ENCODE assay signal across 24 mouse cellular contexts in genomic region chr1:188742971-188743370, GRCm38 (mm10).
DNase-seq lines count a peak whose midpoint lies in the region; ATAC-seq and TF ChIP-seq lines count a peak whose summit lies in the region.
"Had no signal": no experiment of that assay in that cellular context is flagged by ENCODE, and none has a peak within 500 bp of the region (broad histone marks: within the 10 kb centered on the region; RNA-seq: fewer than 3 reads in every experiment).

No protein-coding gene starts in this region.

- TF ChIP-seq EP300 in lung, postnatal 0 days (IDR thresholded peaks at IDR 0.05), result no peak

- DNase-seq in forebrain, embryonic 14.5 days (ENCODE audit: low spot score), result peak; percentile 63
- DNase-seq in kidney, postnatal 0 days (ENCODE audit: low spot score), result peak; percentile 14
- no peak for DNase-seq in kidney, adult 8-10 months
- peak; percentile 26 for DNase-seq in lung, postnatal 0 days (ENCODE audit: low spot score)
- DNase-seq in lung, adult 18-20 months, result no peak
- DNase-seq in brain, embryonic 14.5 days (ENCODE audit: low read depth), result peak; percentile 73
- DNase-seq: adrenal gland, adult 2 months; B cell, adult 2 months; cerebellum, adult 8-10 months; kidney, adult 11 months; layer of hippocampus, adult 9-11 months; lung, postnatal 4 days; retina, postnatal 1 day; right cerebral cortex, postnatal 25 days had no signal

- no peak overlapping the region for H3K9ac ChIP-seq in forebrain, embryonic 14.5 days (ENCODE audit: low read length)
- H3K9ac ChIP-seq in forebrain, embryonic 13.5 days, result no peak overlapping the region
- no peak overlapping the region for H3K9ac ChIP-seq in kidney, postnatal 0 days (ENCODE audit: low read depth, low read length)
- no peak overlapping the region for H3K9ac ChIP-seq in lung, postnatal 0 days (replicated peaks; ENCODE audit: low read depth)
- H3K9ac ChIP-seq: forebrain, embryonic 12.5 days; limb, embryonic 15.5 days; liver, embryonic 14.5 days; neural tube, embryonic 13.5 days had no signal

- no peaks in the 10 kb centered on the region for H3K9me3 ChIP-seq in forebrain, embryonic 14.5 days (replicated peaks; ENCODE audit: control insufficient read depth, low read length)
- H3K9me3 ChIP-seq in forebrain, embryonic 13.5 days (replicated peaks), result no peaks in the 10 kb centered on the region
- H3K9me3 ChIP-seq in kidney, postnatal 0 days (replicated peaks; ENCODE audit: low read length), result no peaks in the 10 kb centered on the region
- H3K9me3 ChIP-seq in lung, postnatal 0 days (ENCODE audit: low read length), result no peaks in the 10 kb centered on the region
- H3K9me3 ChIP-seq: forebrain, embryonic 12.5 days; heart, embryonic 10.5 days; limb, embryonic 15.5 days; neural tube, embryonic 13.5 days had no signal

- no peaks in the 10 kb centered on the region for H3K36me3 ChIP-seq in forebrain, embryonic 14.5 days (ENCODE audit: control insufficient read depth, insufficient read depth, low read length)
- no peaks in the 10 kb centered on the region for H3K36me3 ChIP-seq in forebrain, embryonic 13.5 days (ENCODE audit: poor library complexity, severe bottlenecking)
- H3K36me3 ChIP-seq in kidney, postnatal 0 days (ENCODE audit: insufficient read depth, low read length), result no peaks in the 10 kb centered on the region
- no peaks in the 10 kb centered on the region for H3K36me3 ChIP-seq in lung, postnatal 0 days (ENCODE audit: insufficient read depth, low read length)
- H3K36me3 ChIP-seq: forebrain, embryonic 12.5 days; G1E; heart, embryonic 10.5 days; limb, embryonic 15.5 days; neural tube, embryonic 13.5 days had no signal

- H3K4me2 ChIP-seq in forebrain, embryonic 14.5 days (ENCODE audit: low read length), result no peak overlapping the region
- no peak overlapping the region for H3K4me2 ChIP-seq in forebrain, embryonic 13.5 days
- H3K4me2 ChIP-seq in kidney, postnatal 0 days (ENCODE audit: low read length), result peak overlapping the region; percentile 0; the same call in 1 of the 2 replicates
- H3K4me2 ChIP-seq in lung, postnatal 0 days (replicated peaks; ENCODE audit: low read depth, low read length), result no peak overlapping the region
- H3K4me2 ChIP-seq: forebrain, embryonic 12.5 days; limb, embryonic 15.5 days; neural tube, embryonic 13.5 days had no signal

- 59% methylated on average over 7 of the region's 7 CpGs for WGBS in forebrain, embryonic 14.5 days
- WGBS in forebrain, embryonic 13.5 days, result 54% methylated on average over 7 of the region's 7 CpGs
- 52% methylated on average over 7 of the region's 7 CpGs for WGBS in kidney, postnatal 0 days
- WGBS in lung, postnatal 0 days, result 40% methylated on average over 7 of the region's 7 CpGs

- H3K27me3 ChIP-seq in forebrain, embryonic 14.5 days (replicated peaks; ENCODE audit: control insufficient read depth, insufficient read depth, low read length), result no peaks in the 10 kb centered on the region
- H3K27me3 ChIP-seq in forebrain, embryonic 13.5 days, result no peaks in the 10 kb centered on the region
- H3K27me3 ChIP-seq in kidney, postnatal 0 days (ENCODE audit: insufficient read depth, low read length), result no peaks in the 10 kb centered on the region
- H3K27me3 ChIP-seq in lung, postnatal 0 days (replicated peaks; ENCODE audit: insufficient read depth, low read length), result no peaks in the 10 kb centered on the region
- H3K27me3 ChIP-seq: CH12.LX; forebrain, embryonic 12.5 days; limb, embryonic 15.5 days; neural tube, embryonic 13.5 days had no signal

- no peak for ATAC-seq in forebrain, embryonic 14.5 days
- no peak for ATAC-seq in forebrain, embryonic 13.5 days
- no peak for ATAC-seq in kidney, postnatal 0 days (replicated peaks; ENCODE audit: low FRiP score, low read depth)
- no peak for ATAC-seq in lung, postnatal 0 days
- no peak for ATAC-seq in megakaryocyte progenitor cell, adult 5-6 weeks (replicated peaks; ENCODE audit: poor library complexity)

- H3K27ac ChIP-seq in forebrain, embryonic 14.5 days (ENCODE audit: low read depth, low read length), result no peak overlapping the region
- no peak overlapping the region for H3K27ac ChIP-seq in forebrain, embryonic 13.5 days
- no peak overlapping the region for H3K27ac ChIP-seq in kidney, postnatal 0 days
- no peak overlapping the region for H3K27ac ChIP-seq in lung, postnatal 0 days (ENCODE audit: low read length)
- H3K27ac ChIP-seq: forebrain, embryonic 12.5 days; heart, embryonic 10.5 days; limb, embryonic 15.5 days; liver, embryonic 14.5 days; neural tube, embryonic 13.5 days had no signal

- no peak overlapping the region for H3K4me3 ChIP-seq in forebrain, embryonic 14.5 days (ENCODE audit: low read depth, low read length)
- H3K4me3 ChIP-seq in forebrain, embryonic 13.5 days, result no peak overlapping the region
- H3K4me3 ChIP-seq in kidney, postnatal 0 days (replicated peaks; ENCODE audit: low read depth, low read length), result no peak overlapping the region
- no peak overlapping the region for H3K4me3 ChIP-seq in lung, postnatal 0 days (ENCODE audit: low read depth, low read length)
- H3K4me3 ChIP-seq: forebrain, embryonic 12.5 days; heart, embryonic 10.5 days; limb, embryonic 15.5 days; myocyte; neural tube, embryonic 13.5 days had no signal

- no peak for TF ChIP-seq POLR2A in brain, embryonic 14.5 days (IDR thresholded peaks at IDR 0.05; ENCODE audit: borderline replicate concordance, extremely low read depth, insufficient read depth, insufficient read length, poor library complexity, severe bottlenecking)

- no peak for TF ChIP-seq CTCF in kidney, postnatal 0 days (IDR thresholded peaks at IDR 0.05; ENCODE audit: low read depth)
- no peak for TF ChIP-seq CTCF in lung, postnatal 0 days (IDR thresholded peaks at IDR 0.05)
- no peak for TF ChIP-seq CTCF in brain, embryonic 14.5 days (IDR thresholded peaks at IDR 0.05; ENCODE audit: borderline replicate concordance, extremely low read depth, insufficient read depth, insufficient read length)

- no peaks in the 10 kb centered on the region for H3K4me1 ChIP-seq in forebrain, embryonic 14.5 days (ENCODE audit: control insufficient read depth, insufficient read depth, low read length)
- H3K4me1 ChIP-seq in forebrain, embryonic 13.5 days, result 0 out of 2 replicates have a peak, but pooled peaks cover 3% of the 10 kb centered on the region
- no peaks in the 10 kb centered on the region for H3K4me1 ChIP-seq in kidney, postnatal 0 days (replicated peaks; ENCODE audit: insufficient read depth, low read length)
- no peaks in the 10 kb centered on the region for H3K4me1 ChIP-seq in lung, postnatal 0 days (ENCODE audit: insufficient read depth, low read depth, low read length)
- H3K4me1 ChIP-seq: forebrain, embryonic 12.5 days; heart, embryonic 10.5 days; limb, embryonic 15.5 days had no signal

Comparison
In these comparisons a context has a peak if more than half of its experiments do, and no peak if none do; other contexts are left out.
1. DNase-seq: peak in forebrain, embryonic 14.5 days (single experiment), kidney, postnatal 0 days (single experiment), lung, postnatal 0 days (single experiment) and brain, embryonic 14.5 days (single experiment); none in kidney, adult 8-10 months (0 of 2) and lung, adult 18-20 months (0 of 2).